Mouse (Mus musculus) olfactory bulb, adult 2 months (tissue): ENCODE measurements at regions not wholly inside any gene's neighbourhood (a gene's known extent, or its start where the extent isn't known, plus 50 kb on each side); places are given as distances from the start of the nearest gene placed in this dataset.

Source experiments
- CTCF ChIP-seq: fragments of 200-500 bp; IDR thresholded peaks from 2 replicates; pipeline ENCODE4 v1.5.1; 2012; ENCODE audit warnings: low read depth, mild to moderate bottlenecking, low read length, moderate library complexity; ENCODE audit not compliant: insufficient read depth
- POLR2A ChIP-seq: fragments of 200-500 bp; IDR thresholded peaks from 2 replicates; pipeline ENCODE4 v1.6.1; 2012; ENCODE audit warnings: mild to moderate bottlenecking, low read depth, low read length, moderate library complexity; ENCODE audit not compliant: insufficient read depth

DNA sequence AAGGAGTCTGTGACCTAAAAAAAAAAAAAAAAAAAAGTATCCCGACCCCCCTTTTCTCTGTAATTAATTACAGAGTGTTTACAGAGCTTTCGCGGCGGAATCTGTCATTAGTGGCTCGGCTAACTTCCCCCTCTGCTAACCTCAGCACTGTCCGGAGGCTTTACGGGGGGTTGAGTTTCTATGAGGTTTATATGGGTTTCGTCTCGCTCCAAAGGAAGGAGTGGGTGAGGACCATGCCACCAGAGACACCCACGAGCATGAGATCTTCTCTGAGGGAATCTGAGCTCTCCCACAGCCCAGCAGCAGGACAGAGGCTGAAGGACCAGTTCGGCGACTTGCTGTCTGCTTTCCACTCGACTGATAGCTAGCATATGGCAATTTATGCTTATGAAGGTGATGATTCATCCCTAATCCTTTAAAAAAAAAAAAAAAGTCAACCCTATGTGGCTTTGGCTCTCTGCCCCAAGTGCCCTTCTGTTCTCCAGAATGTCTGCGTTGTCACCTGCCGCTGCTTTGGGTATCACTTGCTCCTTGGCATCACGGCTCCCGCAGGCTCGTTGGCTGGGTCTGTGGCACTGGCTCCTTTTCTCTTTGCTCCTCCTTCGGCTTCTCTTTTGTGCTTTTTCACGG lies 55.8 kb upstream of the Jarid2 start:
- TF ChIP-seq CTCF (no peak), POLR2A (no peak)
